Mouse (Mus musculus): Measurements from ENCODE around the gene Arhgap29. TPM values are rescaled to one million over a fixed set of nuclear protein-coding genes. Genes with fewer than 3 reads are reported as not detected.

The Arhgap29 gene
- polyA plus RNA-seq, 1 experiment from 2014 or later = 48.5 TPM

GRCm38 (mm10) chr3:121937036-121937435 lies 15.3 kb upstream of the Arhgap29 start:
- no peak overlapping the region for H3K4me3 ChIP-seq (ENCODE audit: low read length)
- H3K4me2 ChIP-seq (ENCODE audit: low read depth, low read length) = no peak overlapping the region
- WGBS = 89% methylated on average over 6 of the region's 6 CpGs
- H3K27me3 ChIP-seq (ENCODE audit: control insufficient read depth, insufficient read depth, low read length) = no peaks in the 10 kb centered on the region
- no peak for ATAC-seq (replicated peaks; ENCODE audit: extremely low read depth, insufficient read depth, low FRiP score)
- H3K9ac ChIP-seq (ENCODE audit: low read length) = no peak overlapping the region
- peaks cover 15% of the 10 kb centered on the region for H3K4me1 ChIP-seq (ENCODE audit: control insufficient read depth, insufficient read depth, low read length)
- no peaks in the 10 kb centered on the region for H3K9me3 ChIP-seq (replicated peaks; ENCODE audit: control insufficient read depth, low read length)
- no peaks in the 10 kb centered on the region for H3K36me3 ChIP-seq (ENCODE audit: control insufficient read depth, insufficient read depth)
- no peak overlapping the region for H3K27ac ChIP-seq (ENCODE audit: low read length)

- H3K27ac ChIP-seq (ENCODE audit: low read length) = no peak overlapping the region
- H3K9ac ChIP-seq (ENCODE audit: low read length) = no peak overlapping the region
- no peak for ATAC-seq (replicated peaks; ENCODE audit: extremely low read depth, insufficient read depth, low FRiP score)
- 57% methylated on average over 1 of the region's 1 CpGs for WGBS
- H3K27me3 ChIP-seq (ENCODE audit: control insufficient read depth, insufficient read depth, low read length) = no peaks in the 10 kb centered on the region
- H3K4me2 ChIP-seq (ENCODE audit: low read depth, low read length) = no peak overlapping the region
- no peak overlapping the region for H3K4me3 ChIP-seq (ENCODE audit: low read length)
- H3K4me1 ChIP-seq (ENCODE audit: control insufficient read depth, insufficient read depth, low read length) = peaks cover 15% of the 10 kb centered on the region
- H3K36me3 ChIP-seq (ENCODE audit: control insufficient read depth, insufficient read depth) = no peaks in the 10 kb centered on the region
- H3K9me3 ChIP-seq (replicated peaks; ENCODE audit: control insufficient read depth, low read length) = no peaks in the 10 kb centered on the region
Measured at GRCm38 (mm10) chr3:121939658-121940057, 12.7 kb upstream of the Arhgap29 start.

GRCm38 (mm10) chr3:121940094-121940889 lies 12.0 kb upstream of the Arhgap29 start:
- peak overlapping the region; percentile 38; the same call in 1 of the 2 replicates for H3K27ac ChIP-seq (ENCODE audit: low read length)
- no peaks in the 10 kb centered on the region for H3K27me3 ChIP-seq (ENCODE audit: control insufficient read depth, insufficient read depth, low read length)
- H3K4me2 ChIP-seq (ENCODE audit: low read depth, low read length) = no peak overlapping the region
- peaks cover 15% of the 10 kb centered on the region for H3K4me1 ChIP-seq (ENCODE audit: control insufficient read depth, insufficient read depth, low read length)
- no peaks in the 10 kb centered on the region for H3K9me3 ChIP-seq (replicated peaks; ENCODE audit: control insufficient read depth, low read length)
- no peak overlapping the region for H3K9ac ChIP-seq (ENCODE audit: low read length)
- 54% methylated on average over 8 of the region's 8 CpGs for WGBS
- H3K4me3 ChIP-seq (ENCODE audit: low read length) = no peak overlapping the region
- ATAC-seq (replicated peaks; ENCODE audit: extremely low read depth, insufficient read depth, low FRiP score) = no peak
- no peaks in the 10 kb centered on the region for H3K36me3 ChIP-seq (ENCODE audit: control insufficient read depth, insufficient read depth)

- WGBS = 60% methylated on average over 11 of the region's 11 CpGs
- H3K27me3 ChIP-seq (ENCODE audit: control insufficient read depth, insufficient read depth, low read length) = no peaks in the 10 kb centered on the region
- ATAC-seq (replicated peaks; ENCODE audit: extremely low read depth, insufficient read depth, low FRiP score) = no peak
- H3K9me3 ChIP-seq (replicated peaks; ENCODE audit: control insufficient read depth, low read length) = no peaks in the 10 kb centered on the region
- no peak overlapping the region for H3K4me2 ChIP-seq (ENCODE audit: low read depth, low read length)
- H3K4me3 ChIP-seq (ENCODE audit: low read length) = no peak overlapping the region
- H3K4me1 ChIP-seq (ENCODE audit: control insufficient read depth, insufficient read depth, low read length) = peaks cover 15% of the 10 kb centered on the region
- H3K9ac ChIP-seq (ENCODE audit: low read length) = no peak overlapping the region
- peak overlapping the region; percentile 38 for H3K27ac ChIP-seq (ENCODE audit: low read length)
- no peaks in the 10 kb centered on the region for H3K36me3 ChIP-seq (ENCODE audit: control insufficient read depth, insufficient read depth)
Measured at GRCm38 (mm10) chr3:121941204-121941745, 11.1 kb upstream of the Arhgap29 start.

GRCm38 (mm10) chr3:121945957-121946356 lies 6.4 kb upstream of the Arhgap29 start:
- Histone ChIP-seq H3K27me3 (ENCODE audit: control insufficient read depth, insufficient read depth, low read length) (no peaks in the 10 kb centered on the region), H3K4me1 (ENCODE audit: control insufficient read depth, insufficient read depth, low read length) (peaks cover 5% of the 10 kb centered on the region), H3K36me3 (ENCODE audit: control insufficient read depth, insufficient read depth) (no peaks in the 10 kb centered on the region), H3K4me2 (ENCODE audit: low read depth, low read length) (no peak overlapping the region), H3K27ac (ENCODE audit: low read length) (no peak overlapping the region), H3K4me3 (ENCODE audit: low read length) (no peak overlapping the region), H3K9ac (ENCODE audit: low read length) (no peak overlapping the region), H3K9me3 (replicated peaks; ENCODE audit: control insufficient read depth, low read length) (no peaks in the 10 kb centered on the region)
- 47% methylated on average over 2 of the region's 2 CpGs for WGBS
- ATAC-seq (replicated peaks; ENCODE audit: extremely low read depth, insufficient read depth, low FRiP score) = no peak; the same call in 1 of the 2 replicates

GRCm38 (mm10) chr3:121946765-121947164 lies 5.6 kb upstream of the Arhgap29 start:
- no peak overlapping the region for H3K9ac ChIP-seq (ENCODE audit: low read length)
- H3K4me3 ChIP-seq (ENCODE audit: low read length) = no peak overlapping the region
- no peaks in the 10 kb centered on the region for H3K9me3 ChIP-seq (replicated peaks; ENCODE audit: control insufficient read depth, low read length)
- ATAC-seq (replicated peaks; ENCODE audit: extremely low read depth, insufficient read depth, low FRiP score) = no peak
- H3K27ac ChIP-seq (ENCODE audit: low read length) = no peak overlapping the region
- H3K36me3 ChIP-seq (ENCODE audit: control insufficient read depth, insufficient read depth) = no peaks in the 10 kb centered on the region
- no peaks in the 10 kb centered on the region for H3K27me3 ChIP-seq (ENCODE audit: control insufficient read depth, insufficient read depth, low read length)
- H3K4me1 ChIP-seq (ENCODE audit: control insufficient read depth, insufficient read depth, low read length) = no peaks in the 10 kb centered on the region
- H3K4me2 ChIP-seq (ENCODE audit: low read depth, low read length) = no peak overlapping the region

GRCm38 (mm10) chr3:121950139-121950538 lies 2.2 kb upstream of the Arhgap29 start:
- Histone ChIP-seq H3K27me3 (ENCODE audit: control insufficient read depth, insufficient read depth, low read length) (no peaks in the 10 kb centered on the region), H3K27ac (ENCODE audit: low read length) (no peak overlapping the region), H3K4me3 (ENCODE audit: low read length) (no peak overlapping the region), H3K4me2 (ENCODE audit: low read depth, low read length) (no peak overlapping the region), H3K4me1 (ENCODE audit: control insufficient read depth, insufficient read depth, low read length) (0 out of 2 replicates have a peak, but pooled peaks cover 3% of the 10 kb centered on the region), H3K9ac (ENCODE audit: low read length) (no peak overlapping the region), H3K36me3 (ENCODE audit: control insufficient read depth, insufficient read depth) (no peaks in the 10 kb centered on the region), H3K9me3 (replicated peaks; ENCODE audit: control insufficient read depth, low read length) (no peaks in the 10 kb centered on the region)
- ATAC-seq (replicated peaks; ENCODE audit: extremely low read depth, insufficient read depth, low FRiP score) = no peak
- WGBS = 63% methylated on average over 6 of the region's 6 CpGs

GRCm38 (mm10) chr3:121951116-121951515 lies 1.2 kb upstream of the Arhgap29 start:
- H3K36me3 ChIP-seq (ENCODE audit: control insufficient read depth, insufficient read depth) = no peaks in the 10 kb centered on the region
- 88% methylated on average over 2 of the region's 2 CpGs for WGBS
- 0 out of 2 replicates have a peak, but pooled peaks cover 2% of the 10 kb centered on the region for H3K9me3 ChIP-seq (replicated peaks; ENCODE audit: control insufficient read depth, low read length)
- H3K4me3 ChIP-seq (ENCODE audit: low read length) = no peak overlapping the region
- no peak for ATAC-seq (replicated peaks; ENCODE audit: extremely low read depth, insufficient read depth, low FRiP score)
- H3K4me1 ChIP-seq (ENCODE audit: control insufficient read depth, insufficient read depth, low read length) = 0 out of 2 replicates have a peak, but pooled peaks cover 3% of the 10 kb centered on the region
- no peak overlapping the region for H3K9ac ChIP-seq (ENCODE audit: low read length)
- no peaks in the 10 kb centered on the region for H3K27me3 ChIP-seq (ENCODE audit: control insufficient read depth, insufficient read depth, low read length)
- no peak overlapping the region for H3K27ac ChIP-seq (ENCODE audit: low read length)
- no peak overlapping the region for H3K4me2 ChIP-seq (ENCODE audit: low read depth, low read length)

GRCm38 (mm10) chr3:121953049-121953432 lies 700 bp downstream of the Arhgap29 start:
- Histone ChIP-seq H3K9ac (ENCODE audit: low read length) (peak overlapping the region; percentile 90), H3K4me1 (ENCODE audit: control insufficient read depth, insufficient read depth, low read length) (0 out of 2 replicates have a peak, but pooled peaks cover 3% of the 10 kb centered on the region), H3K4me3 (ENCODE audit: low read length) (peak overlapping the region; percentile 87), H3K27me3 (ENCODE audit: control insufficient read depth, insufficient read depth, low read length) (no peaks in the 10 kb centered on the region), H3K27ac (ENCODE audit: low read length) (peak overlapping the region; percentile 85), H3K4me2 (ENCODE audit: low read depth, low read length) (peak overlapping the region; percentile 75), H3K36me3 (ENCODE audit: control insufficient read depth, insufficient read depth) (no peaks in the 10 kb centered on the region), H3K9me3 (replicated peaks; ENCODE audit: control insufficient read depth, low read length) (0 out of 2 replicates have a peak, but pooled peaks cover 2% of the 10 kb centered on the region)
- WGBS = under 1% methylated on average over 40 of the region's 44 CpGs
- ATAC-seq (replicated peaks; ENCODE audit: extremely low read depth, insufficient read depth, low FRiP score) = peak; percentile 97
